Mouse (Mus musculus) embryo, embryonic 11 days (tissue): Measurements from ENCODE around the gene Hist2h2aa2.
A peak's percentile ranks its signal among the peaks of the same experiment; 100 is the strongest.
"Not testable (repeated sequence)": the region's sequence is repeated elsewhere in the genome, so short reads cannot be mapped to it uniquely, and the experiment has no call there.

Experiments
- DNase-seq: peaks from one replicate; pipeline ENCODE4 v3.0.0-alpha.2; 2015

Gene Hist2h2aa2

DNA sequence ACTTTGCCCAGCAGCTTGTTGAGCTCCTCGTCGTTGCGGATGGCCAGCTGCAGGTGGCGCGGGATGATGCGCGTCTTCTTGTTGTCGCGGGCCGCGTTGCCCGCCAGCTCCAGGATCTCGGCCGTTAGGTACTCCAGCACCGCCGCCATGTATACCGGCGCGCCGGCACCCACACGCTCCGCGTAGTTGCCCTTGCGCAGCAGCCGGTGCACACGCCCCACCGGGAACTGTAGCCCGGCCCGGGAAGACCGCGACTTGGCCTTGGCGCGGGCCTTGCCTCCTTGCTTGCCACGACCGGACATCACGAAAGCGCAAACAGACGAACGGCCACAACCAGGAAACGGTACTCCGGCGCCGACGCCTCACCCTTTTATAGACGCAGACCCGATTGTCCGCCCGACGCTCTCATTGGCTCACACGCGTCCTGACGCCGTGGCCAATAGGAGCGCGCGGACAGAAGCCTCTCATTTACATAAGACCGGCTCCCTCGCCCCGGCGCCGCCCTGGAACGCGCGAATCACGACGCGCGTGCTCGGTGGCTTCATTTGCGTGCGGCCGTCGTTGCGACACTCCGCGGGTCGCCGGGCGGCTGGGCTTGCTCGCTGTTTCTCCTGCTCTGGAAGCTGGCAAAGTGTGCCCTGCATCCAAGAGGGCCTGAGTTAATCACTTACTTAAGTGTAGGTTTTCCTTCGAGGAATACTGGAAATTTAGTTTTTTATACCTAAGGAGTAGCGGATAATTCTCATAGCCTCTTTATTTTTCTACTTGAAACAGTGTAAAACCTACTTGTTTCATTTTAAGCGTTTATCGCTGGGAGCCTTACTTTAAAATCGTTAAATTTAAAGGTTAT lies at the start of gene Hist2h2aa2:
TSS of gene Hist2h2aa2 (minus strand) at position 328 of the 850 bp plus-strand sequence.
- peak; percentile 81 for DNase-seq

DNA sequence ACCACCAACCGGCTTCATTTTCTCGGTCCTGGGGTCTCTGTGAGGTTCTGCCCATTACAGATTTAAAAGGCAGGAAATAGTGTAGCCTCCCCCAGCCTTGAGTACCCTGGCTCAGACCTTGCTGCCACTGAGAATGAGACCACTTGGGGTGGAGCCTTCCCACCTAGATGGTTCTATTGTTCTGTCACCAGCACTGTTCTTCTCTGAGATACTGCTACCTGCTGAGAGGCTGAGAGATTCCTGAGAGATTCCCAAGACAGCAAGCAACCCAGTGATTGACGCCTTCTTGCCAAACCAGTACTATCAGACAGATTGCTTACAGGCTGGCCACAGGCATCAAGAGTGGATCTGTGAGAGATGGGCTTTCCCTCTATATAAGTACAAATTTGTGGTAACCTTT lies 49.1 kb upstream of the Hist2h2aa2 start:
- no peak for DNase-seq

DNA sequence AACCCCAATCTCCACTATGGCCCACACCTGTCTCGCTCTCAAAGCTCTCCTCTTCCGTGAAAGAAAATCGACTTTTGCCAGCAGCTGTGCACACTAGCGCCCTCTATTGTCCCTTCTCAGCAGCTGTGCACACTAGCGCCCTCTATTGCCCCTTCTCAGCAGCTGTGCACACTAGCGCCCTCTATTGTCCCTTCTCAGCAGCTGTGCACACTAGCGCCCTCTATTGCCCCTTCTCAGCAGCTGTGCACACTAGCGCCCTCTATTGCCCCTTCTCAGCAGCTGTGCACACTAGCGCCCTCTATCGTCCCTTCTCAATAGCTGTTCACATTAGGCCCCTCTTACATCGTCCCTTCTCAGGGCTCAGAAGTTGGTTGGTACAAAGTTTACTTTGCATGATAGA lies 47.3 kb upstream of the Hist2h2aa2 start:
- not testable (repeated sequence) for DNase-seq

DNA sequence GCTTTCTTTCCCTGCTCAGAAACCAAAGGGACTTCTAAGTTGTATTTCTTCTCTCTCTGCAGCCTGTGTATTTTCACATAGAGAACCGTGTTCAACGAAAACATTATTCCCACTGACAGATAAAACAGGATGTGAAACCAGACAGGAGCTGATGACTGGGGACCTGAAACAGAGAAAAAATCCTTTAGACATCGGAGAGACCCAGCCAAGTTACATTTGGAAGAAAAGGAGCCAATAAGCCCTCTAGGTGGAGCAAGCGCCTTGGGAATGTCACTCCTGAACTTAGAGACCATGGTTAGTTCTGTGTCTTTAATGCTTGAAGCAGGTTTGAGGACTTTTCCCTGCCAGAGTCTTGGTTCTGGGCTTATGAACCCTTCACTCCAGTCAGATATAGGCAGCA lies 44.4 kb upstream of the Hist2h2aa2 start:
- DNase-seq, result peak; percentile 75

DNA sequence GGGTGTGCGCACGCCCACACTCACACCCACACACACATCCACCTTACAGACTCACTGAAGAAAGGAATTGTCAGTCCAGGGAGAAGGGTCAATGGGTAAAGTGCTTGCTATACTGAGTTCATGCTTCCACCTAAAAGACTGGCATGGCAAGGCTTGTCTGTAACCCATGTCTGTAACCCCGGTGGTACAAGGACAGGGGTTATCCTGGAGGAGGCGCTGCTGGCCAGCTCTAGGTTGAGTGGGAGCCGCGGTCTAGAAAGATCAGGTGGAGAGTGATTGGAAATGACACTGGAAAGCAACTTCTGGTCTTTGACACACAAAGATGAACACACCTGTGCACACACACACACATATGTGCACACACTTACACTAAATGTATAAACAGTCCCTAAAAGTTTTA lies 40.6 kb upstream of the Hist2h2aa2 start:
- no peak for DNase-seq

DNA sequence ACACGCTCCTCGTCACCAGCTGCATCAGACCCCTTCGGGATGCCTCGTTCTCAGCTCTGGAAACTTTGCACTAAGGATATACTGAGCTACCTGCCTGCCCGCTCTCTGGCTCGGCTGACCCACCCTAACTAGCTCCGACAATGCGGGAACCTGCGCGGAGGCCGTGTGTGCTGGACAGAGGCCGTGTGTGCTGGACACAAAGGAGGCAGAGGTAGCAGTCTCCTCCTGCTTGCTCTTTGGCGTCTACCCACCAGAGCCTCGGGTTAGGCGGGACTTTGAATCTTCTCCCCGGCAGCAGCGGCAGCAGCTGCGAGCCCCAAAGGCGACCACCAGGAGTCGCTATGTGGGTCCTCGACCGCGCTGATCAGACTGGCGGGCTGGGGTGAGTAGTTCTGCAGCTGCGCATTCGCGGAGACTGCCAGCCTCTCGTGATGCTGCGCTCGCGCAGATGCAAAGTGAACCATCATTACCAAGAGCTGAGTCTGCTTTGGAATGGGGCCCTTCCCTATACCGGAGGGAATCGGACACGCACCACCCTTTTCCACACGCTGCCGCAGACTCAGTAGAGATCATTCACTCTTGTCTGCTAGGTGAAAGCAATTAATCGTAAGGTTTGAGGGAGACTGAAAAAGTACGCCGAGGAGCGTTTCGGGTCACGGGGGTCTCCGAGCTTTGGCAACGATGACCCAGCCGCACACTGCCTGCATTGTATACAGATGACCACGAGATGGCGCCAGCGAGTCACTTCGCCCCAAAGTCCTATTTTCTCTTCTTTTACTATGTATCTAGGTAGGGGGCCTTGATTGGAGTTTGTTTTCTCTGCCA lies 37.9 kb upstream of the Hist2h2aa2 start:
- DNase-seq, result peak; percentile 94

DNA sequence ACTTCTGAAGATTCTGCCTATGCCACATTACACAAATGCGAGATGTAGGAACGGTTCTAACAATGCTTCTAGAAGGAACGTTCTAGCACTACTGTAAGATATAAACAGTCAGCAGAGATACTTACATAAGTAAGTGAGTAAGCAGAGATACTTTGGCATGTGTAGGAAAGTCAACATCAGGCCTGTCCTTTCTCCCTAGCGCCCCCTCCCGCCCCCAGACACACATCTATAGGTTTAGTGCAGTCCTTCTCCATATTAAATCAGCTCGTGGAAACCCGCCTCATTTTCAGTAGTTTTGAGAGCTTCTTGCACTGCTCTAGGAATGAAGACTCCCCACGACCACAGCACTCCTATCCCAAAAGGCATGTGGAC lies 37.3 kb upstream of the Hist2h2aa2 start:
- peak; percentile 76 for DNase-seq

DNA sequence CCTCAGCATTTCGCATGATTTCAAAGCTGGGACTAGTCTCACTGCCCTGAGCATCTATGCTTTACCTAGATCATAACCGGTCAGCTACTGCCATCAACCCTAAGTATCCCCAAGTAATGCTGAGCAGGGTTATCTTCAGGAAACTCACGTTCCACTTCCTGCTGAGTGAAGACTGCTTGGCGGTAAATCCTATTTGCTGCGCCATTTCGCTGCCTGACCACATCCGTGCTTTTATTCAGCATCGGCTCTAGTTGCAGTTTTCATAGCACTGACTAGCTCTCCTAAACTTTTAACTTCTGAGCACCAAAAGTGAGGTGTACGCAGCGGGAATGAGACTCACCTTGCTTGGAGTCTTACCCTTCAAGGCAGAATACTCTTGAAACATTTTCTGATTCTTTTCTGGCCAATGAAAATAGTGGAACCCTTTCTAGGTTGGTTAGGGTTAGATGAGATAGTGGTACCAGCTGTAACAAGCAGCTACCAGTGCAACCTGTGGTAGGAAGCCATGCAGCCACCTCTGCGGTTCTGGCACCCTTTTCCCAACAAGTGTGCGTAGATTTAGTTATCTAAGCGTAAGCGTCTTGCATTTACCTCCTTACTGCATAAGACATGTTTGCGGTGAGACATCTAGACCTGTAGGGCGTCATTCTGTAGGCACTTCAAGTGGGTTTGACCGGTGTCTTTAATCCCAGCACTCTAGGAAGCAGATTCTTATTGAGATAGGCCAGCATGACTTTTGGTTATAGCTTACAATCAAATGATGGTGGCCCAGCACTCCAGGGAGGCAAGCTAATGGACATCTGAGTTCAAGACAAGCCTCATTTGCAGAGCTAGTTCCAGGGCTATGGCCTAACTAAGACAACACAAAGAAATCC lies 33.8 kb upstream of the Hist2h2aa2 start:
- no peak for DNase-seq

DNA sequence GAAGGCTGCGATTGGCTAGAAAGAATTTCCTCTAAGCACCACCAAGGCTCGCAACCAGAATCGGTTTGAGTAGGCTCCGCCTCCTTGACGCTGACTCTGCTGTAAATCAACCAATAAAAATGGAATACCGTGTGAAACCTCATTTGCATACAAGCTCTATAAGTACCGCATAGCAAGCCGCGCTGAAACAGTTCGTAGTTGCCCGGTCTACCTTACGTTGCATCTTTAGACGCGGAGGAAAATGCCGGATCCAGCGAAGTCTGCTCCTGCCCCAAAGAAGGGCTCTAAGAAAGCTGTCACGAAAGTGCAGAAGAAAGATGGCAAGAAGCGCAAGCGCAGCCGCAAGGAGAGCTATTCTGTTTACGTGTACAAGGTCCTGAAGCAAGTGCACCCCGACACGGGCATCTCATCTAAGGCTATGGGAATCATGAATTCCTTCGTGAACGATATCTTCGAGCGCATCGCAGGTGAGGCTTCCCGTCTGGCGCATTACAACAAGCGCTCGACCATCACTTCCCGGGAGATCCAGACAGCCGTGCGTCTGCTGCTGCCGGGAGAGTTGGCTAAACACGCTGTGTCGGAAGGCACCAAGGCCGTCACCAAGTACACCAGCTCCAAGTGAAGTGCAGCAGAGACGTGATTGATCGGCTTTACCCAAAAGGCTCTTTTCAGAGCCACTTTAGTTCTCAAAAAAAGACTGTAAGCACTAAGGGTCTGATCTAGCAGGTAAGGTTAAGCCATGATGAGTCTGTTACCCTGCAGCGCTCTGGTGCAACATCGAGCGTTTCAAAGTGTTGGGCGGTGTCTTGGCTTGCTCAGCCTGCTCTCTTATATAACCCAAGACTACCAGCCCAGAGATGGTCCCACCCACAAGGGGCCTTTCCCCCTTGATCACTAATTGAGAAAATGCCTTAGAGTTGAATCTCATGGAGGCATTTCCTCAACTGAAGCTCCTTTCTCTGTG lies 29.7 kb upstream of the Hist2h2aa2 start, which contains the start of gene Hist2h2bb:
TSS of gene Hist2h2bb (plus strand) at position 242 of the 964 bp plus-strand sequence.
- peak; percentile 98 for DNase-seq

DNA sequence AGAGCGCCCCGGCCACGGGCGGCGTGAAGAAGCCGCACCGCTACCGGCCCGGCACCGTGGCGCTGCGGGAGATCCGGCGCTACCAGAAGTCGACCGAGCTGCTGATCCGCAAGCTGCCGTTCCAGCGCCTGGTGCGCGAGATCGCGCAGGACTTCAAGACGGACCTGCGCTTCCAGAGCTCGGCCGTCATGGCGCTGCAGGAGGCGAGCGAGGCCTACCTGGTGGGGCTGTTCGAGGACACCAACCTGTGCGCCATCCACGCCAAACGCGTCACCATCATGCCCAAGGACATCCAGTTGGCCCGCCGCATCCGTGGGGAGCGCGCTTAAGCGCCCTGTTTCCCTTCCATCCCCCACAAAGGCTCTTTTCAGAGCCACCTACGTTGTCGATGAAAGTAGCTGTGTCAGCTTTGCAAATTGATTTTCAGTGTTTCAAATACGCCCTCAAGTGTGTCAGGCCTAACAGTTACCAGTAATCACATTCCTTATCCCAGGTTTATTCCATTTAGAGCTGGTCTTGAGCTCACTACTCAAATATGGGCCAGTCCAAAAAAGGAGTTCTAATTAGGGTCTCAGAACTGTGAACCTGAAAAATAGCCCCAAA lies 28.8 kb upstream of the Hist2h2aa2 start:
- not testable (repeated sequence) for DNase-seq

DNA sequence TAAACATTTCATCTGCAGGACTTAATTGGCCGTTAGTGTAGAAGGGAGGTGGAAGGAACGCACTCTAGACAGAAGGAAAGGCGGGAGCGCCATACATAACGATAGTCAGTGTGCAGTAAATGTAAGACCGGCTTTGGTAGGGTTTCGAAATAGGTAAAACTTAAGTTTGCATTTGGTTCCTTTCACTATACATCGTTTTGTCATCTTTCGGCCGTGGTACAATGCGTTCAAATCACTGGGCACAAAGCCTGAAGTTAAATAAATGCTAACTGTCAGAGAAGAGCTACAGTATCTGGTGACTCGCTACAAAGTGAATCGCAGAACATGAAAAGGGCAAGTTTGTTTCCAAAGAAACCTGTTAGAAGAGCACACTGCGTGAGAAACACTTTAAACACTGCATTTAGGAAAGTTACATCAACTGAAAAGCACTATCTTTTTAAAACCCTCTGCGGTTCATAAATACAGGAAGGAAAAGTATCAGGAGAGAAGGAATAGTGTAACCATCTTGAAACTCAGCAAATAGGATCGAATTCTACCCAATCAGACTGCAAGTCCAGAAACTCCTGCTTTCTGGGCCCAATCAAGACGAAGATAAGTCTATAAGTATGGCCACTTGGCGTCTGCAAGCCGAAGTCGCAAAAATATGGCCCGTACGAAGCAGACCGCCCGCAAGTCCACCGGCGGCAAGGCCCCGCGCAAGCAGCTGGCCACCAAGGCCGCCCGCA lies 28.1 kb upstream of the Hist2h2aa2 start, which contains the start of gene Hist2h3b:
TSS of gene Hist2h3b (plus strand) at position 604 of the 725 bp plus-strand sequence.
- peak; percentile 91 for DNase-seq

DNA sequence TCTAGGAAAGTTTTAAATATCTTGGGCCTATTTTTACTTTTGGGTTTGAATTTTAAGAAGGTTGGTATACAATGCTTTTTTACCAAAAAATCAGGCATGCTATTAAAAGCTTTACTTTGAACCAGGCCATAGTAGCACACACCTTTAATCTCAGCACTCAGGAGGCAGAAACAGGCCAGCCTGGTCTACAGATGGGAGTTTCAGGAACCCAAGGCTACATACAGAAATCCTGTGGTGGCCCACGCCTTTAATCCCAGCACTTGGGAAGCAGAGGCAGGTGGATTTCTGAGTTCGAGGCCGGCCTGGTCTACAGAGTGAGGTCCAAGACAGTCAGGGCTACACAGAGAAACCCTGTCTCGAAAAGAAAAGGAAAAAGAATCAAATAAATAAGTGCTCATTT lies 27.5 kb upstream of the Hist2h2aa2 start:
- DNase-seq, result no peak

DNA sequence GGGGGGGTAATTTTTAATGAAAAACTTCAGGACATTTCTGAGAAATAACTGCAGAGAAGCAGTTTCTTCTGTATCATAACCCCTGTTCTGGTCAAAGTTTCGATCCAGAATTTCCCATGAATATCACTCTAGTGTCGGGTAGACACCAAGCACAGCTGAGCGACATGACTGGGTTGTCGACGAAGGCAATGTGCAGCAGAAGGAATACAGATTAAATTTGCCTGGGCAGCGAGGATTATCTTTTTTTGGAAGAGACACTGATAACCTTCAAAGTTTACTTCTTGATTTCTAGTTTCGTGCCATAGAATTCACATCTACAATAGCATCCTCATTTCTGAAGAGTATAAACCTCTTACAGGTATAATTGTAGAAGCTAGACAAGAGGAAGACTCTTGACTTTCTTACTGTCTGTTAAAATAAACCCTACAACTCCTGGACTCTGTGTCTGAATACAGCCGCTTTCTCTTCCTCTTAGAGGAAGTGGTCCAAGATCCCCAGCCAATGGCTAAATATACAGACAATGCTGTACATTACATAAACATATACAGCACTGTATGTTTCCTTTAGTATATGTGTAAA lies 26.1 kb upstream of the Hist2h2aa2 start:
- no peak for DNase-seq

DNA sequence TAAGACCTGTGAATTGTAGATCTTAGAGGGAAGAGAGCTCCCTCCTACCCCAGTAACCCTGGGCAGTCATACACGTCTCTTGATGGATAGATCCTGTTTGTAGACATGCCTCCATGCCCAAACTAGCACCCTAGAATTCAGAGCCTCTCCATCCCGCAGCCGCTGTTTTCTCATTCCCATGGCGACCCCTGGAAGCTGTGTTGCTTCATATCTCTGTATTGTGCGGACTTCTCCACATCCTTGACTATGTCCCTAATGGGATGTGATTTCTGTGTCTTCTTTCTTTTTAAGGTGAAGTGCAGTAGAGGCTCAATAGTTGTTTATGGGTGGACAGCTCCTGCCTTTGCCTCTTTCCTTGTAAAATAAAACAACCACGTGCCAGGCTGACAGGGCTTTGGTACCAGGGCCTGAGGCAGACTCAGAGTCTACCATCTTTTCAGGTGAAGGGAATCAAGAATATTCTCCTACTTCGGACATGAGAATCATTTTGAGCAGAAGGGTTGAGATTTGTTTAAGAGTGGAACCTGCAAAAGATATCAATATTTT lies 24.4 kb upstream of the Hist2h2aa2 start:
- no peak for DNase-seq

DNA sequence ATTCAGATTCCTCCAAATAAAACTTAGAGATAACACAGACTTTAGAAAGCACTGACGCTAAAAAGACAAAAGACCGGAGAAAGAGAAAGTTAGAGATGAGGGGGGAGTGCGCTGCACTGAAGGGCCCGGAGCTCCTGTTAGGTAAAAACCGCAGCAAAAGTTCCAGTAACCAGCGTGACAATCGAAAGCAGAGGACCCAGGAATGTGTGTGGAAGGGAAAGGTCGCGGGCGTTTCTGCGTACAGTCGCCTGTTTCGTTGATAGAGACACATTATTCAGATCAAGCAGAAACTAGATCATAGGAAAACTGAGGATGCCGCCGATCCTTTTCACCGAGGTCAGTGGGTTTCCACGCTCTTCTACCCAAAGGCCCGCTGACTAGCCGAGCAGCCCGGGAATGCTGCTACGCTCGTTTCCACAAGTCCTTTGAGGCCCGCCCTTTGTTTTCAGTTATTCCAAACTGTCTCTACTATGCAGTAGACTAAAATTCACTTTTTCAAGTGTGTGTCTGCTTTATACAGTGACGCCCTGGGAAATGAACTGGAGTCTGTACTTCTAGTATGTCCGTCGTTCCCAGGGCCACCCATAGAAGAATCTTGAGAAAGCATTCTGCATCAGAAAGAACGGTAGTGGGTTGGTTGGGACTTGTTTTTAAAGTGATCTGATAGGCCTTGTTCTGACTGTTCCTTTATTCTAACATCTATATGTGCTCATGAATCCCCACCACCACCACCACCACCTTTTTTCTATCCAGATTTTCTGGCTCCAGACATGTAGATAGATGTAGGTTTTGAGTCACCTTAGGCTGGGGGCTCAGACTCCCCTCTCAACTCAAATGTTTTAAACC lies 23.7 kb upstream of the Hist2h2aa2 start:
- peak; percentile 69 for DNase-seq

DNA sequence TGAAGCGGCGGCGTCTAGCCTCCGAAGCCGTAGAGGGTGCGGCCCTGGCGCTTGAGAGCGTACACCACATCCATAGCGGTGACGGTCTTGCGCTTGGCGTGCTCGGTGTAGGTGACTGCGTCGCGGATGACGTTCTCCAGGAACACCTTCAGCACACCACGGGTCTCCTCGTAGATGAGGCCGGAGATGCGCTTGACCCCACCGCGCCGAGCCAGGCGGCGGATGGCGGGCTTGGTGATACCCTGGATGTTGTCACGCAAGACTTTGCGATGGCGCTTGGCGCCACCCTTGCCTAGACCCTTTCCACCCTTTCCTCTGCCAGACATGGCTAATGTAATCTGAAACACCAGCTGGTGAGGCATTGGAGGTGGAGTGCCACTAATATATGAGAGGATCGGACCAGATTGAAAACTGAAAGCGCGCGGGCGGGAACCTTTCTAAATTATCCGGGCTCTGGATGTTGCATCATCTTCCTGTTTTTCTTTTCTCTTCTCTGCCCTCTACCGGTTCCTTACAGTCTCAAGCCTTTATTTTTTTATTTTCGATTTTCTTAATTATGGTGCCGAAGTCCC lies 23.0 kb upstream of the Hist2h2aa2 start, which contains the start of gene Hist2h4:
TSS of gene Hist2h4 (minus strand) at position 333 of the 572 bp plus-strand sequence.
- peak; percentile 95 for DNase-seq

DNA sequence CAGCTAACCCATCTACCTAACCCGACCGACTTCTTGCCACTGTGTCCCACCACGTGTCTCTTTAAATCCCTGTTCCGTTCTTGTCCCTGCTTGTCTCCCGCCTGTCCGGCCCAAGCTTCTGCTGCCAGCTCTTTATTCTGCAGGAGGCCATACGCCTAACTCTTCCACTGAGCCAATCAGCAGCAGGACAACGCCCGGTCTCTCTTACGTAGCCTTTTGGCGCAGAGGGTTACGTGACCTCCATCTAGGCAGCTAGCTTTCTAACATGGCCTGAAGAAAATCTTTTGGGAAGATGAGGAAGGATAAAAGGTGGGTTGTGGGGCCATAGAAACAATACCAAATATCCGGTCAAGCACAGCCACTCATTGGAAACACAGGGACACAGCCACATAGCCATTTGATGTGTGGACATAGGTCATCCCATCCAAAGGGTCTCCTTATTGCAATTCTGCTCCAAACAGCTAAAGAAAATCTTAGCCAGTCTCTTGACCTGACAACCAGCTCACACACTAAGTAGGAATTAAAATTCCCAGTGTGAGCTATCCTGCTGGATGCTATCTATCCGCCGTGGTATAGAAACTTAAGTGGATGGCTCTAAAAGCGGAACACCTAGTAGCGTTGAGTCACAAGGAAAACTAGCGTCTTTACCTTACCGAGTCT lies 22.3 kb upstream of the Hist2h2aa2 start:
- peak; percentile 90 for DNase-seq

DNA sequence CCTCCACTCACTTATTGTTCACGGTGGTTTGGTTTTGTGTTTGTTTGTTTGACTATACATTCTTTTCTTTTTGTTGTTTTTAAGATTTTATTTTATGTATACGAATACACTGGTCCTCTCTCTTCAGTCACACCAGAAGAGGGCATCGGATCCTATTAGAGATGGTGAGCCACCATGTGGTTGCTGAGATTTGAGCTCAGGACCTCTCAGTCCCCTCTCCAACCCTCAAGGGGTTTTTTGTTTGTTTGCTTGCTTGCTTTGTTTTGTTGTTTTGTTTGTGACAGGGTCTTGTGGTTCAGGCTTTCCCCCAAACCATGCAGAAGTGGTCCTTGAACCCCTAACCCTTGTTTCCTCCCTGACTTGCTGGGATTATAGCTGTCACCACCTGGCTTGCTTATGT lies 21.5 kb upstream of the Hist2h2aa2 start:
- no peak for DNase-seq
